Mouse (Mus musculus) left cerebral cortex, postnatal 36 days (tissue): ENCODE measurements at regions not wholly inside any gene's neighbourhood (a gene's known extent, or its start where the extent isn't known, plus 50 kb on each side); places are given as distances from the start of the nearest gene placed in this dataset.

Experiments used
- DNase-seq, 2 experiments: peaks; one replicate each; pipeline ENCODE4 v3.0.0; 2021 to 2022; ENCODE audit warnings: low spot score in 2 of 2, mixed read lengths in 1 of 2
- intact Hi-C: fragments of 180-260 bp; cut with DNase I; formaldehyde crosslinking; loops from one replicate; pipeline ENCODE4 v1.15.1; 2025

- DNase-seq = no peak
- intact Hi-C loops = no loop called here
Measured at GRCm38 (mm10) chr10:101269371-101269770, 411.9 kb upstream of the Mgat4c start.

GRCm38 (mm10) chr10:101271459-101272299, 409.6 kb upstream of the Mgat4c start:
- intact Hi-C loops = no loop called here
- DNase-seq = no peak

GRCm38 (mm10) chr10:101288082-101288481, 393.2 kb upstream of the Mgat4c start:
- no peak for DNase-seq
- intact Hi-C loops = no loop called here

- intact Hi-C loops = no loop called here
- no peak for DNase-seq
Measured at GRCm38 (mm10) chr10:101302138-101302780, 379.0 kb upstream of the Mgat4c start.

- intact Hi-C loops = no loop called here
- DNase-seq = no peak
Measured at GRCm38 (mm10) chr10:101304075-101304474, 377.2 kb upstream of the Mgat4c start.

GRCm38 (mm10) chr10:101316659-101317338, 364.5 kb upstream of the Mgat4c start:
- intact Hi-C loops = no loop called here
- no peak for DNase-seq

- intact Hi-C loops = no loop called here
- no peak for DNase-seq
Measured at GRCm38 (mm10) chr10:101321080-101321717, 360.1 kb upstream of the Mgat4c start.

GRCm38 (mm10) chr10:101324537-101324936, 356.8 kb upstream of the Mgat4c start:
- no peak for DNase-seq
- intact Hi-C loops = no loop called here

- DNase-seq = no peak
- intact Hi-C loops = no loop called here
Measured at GRCm38 (mm10) chr10:101328545-101328944, 352.7 kb upstream of the Mgat4c start.

GRCm38 (mm10) chr10:101330109-101330508, 351.2 kb upstream of the Mgat4c start:
- intact Hi-C loops = no loop called here
- DNase-seq = no peak

- DNase-seq = no peak
- intact Hi-C loops = no loop called here
Measured at GRCm38 (mm10) chr10:101335136-101335535, 346.2 kb upstream of the Mgat4c start.

GRCm38 (mm10) chr10:101339565-101339964, 341.7 kb upstream of the Mgat4c start:
- no peak for DNase-seq
- intact Hi-C loops = no loop called here

GRCm38 (mm10) chr10:101350198-101350897, 330.9 kb upstream of the Mgat4c start:
- intact Hi-C loops = no loop called here
- DNase-seq = peak in 1 of 2 experiments; percentile 4

- intact Hi-C loops = loop anchor here (2.0 kb wide), 1 partner anchor 25 kb away; no protein-coding TSS in a partner anchor
- no peak for DNase-seq
Measured at GRCm38 (mm10) chr10:101373850-101374581, 307.3 kb upstream of the Mgat4c start.

- no peak for DNase-seq
- intact Hi-C loops = no loop called here
Measured at GRCm38 (mm10) chr10:101393416-101393815, 287.9 kb upstream of the Mgat4c start.

GRCm38 (mm10) chr10:101399206-101399605, 282.1 kb upstream of the Mgat4c start:
- intact Hi-C loops = loop anchor here (2.0 kb wide), 1 partner anchor 24 kb away; no protein-coding TSS in a partner anchor
- DNase-seq = no peak

- no peak for DNase-seq
- intact Hi-C loops = no loop called here
Measured at GRCm38 (mm10) chr10:101415262-101415661, 266.0 kb upstream of the Mgat4c start.

- intact Hi-C loops = no loop called here
- no peak for DNase-seq
Measured at GRCm38 (mm10) chr10:101422562-101422961, 258.7 kb upstream of the Mgat4c start.
